Mouse (Mus musculus) liver, embryonic 15.5 days (tissue): ENCODE measurements around the gene Nxpe5. TPM values are rescaled to one million over a fixed set of nuclear protein-coding genes. Genes with fewer than 3 reads are reported as not detected.
"Not testable (repeated sequence)": the region's sequence is repeated elsewhere in the genome, so short reads cannot be mapped to it uniquely, and the experiment has no call there.

Experiments
- ATAC-seq: fragments of 200-750 bp; cut with Nextera tagmentation; 2 replicates; pipeline ENCODE4 v1.8.0; 2017; ENCODE audit warnings: moderate number of reproducible peaks, mild to moderate bottlenecking, moderate library complexity; ENCODE audit not compliant: insufficient read depth
- H3K27ac ChIP-seq: fragments of 300-500 bp; sonication (generic); replicated peaks from 2 replicates; pipeline ENCODE4 v1.5.1; 2015; ENCODE audit warnings: mild to moderate bottlenecking, inconsistent platforms
- H3K27me3 ChIP-seq: fragments of 300-500 bp; sonication (generic); 2 replicates; pipeline ENCODE4 v1.6.1; 2015; ENCODE audit warnings: mild to moderate bottlenecking, inconsistent platforms
- H3K36me3 ChIP-seq: fragments of 300-500 bp; sonication (generic); replicated peaks from 2 replicates; pipeline ENCODE4 v1.6.1; 2015; ENCODE audit warnings: moderate library complexity, mild to moderate bottlenecking, inconsistent platforms
- H3K4me1 ChIP-seq: fragments of 300-500 bp; sonication (generic); replicated peaks from 2 replicates; pipeline ENCODE4 v1.6.1; 2015; ENCODE audit warnings: inconsistent platforms
- H3K4me2 ChIP-seq: fragments of 300-500 bp; sonication (generic); 2 replicates; pipeline ENCODE4 v1.6.1; 2015; ENCODE audit warnings: moderate library complexity, mild to moderate bottlenecking, inconsistent platforms
- H3K4me3 ChIP-seq: fragments of 300-500 bp; sonication (generic); replicated peaks from 2 replicates; pipeline ENCODE4 v1.5.1; 2015; ENCODE audit warnings: mild to moderate bottlenecking, inconsistent platforms
- H3K9ac ChIP-seq: fragments of 300-500 bp; sonication (generic); 2 replicates; pipeline ENCODE4 v1.6.1; 2015; ENCODE audit warnings: moderate library complexity, mild to moderate bottlenecking, inconsistent platforms
- H3K9me3 ChIP-seq: fragments of 300-500 bp; sonication (generic); replicated peaks from 2 replicates; pipeline ENCODE4 v1.6.1; 2016; ENCODE audit warnings: inconsistent platforms
- WGBS: fragments of 180-500 bp; shearing (Covaris S2); methylation state at CpG from one replicate; pipeline ENCODE4 v1.1.7; 2015; ENCODE audit warnings: mixed read lengths; ENCODE audit not compliant: insufficient replicate concordance; 5-methylcytosine and 5-hydroxymethylcytosine counted together
- polyA plus RNA-seq: library from polyadenylated mRNA; unstranded; fragments of >200 nt; fragmentation: Nextera tagmentation; extraction: Ambion mirVana; gene quantifications from 2 replicates; pipeline ENCODE4 v1.2.1, GENCODE M21; 2015

Nxpe5 gene
- polyA plus RNA-seq, 1 experiment from 2014 or later: 0.08 TPM

DNA sequence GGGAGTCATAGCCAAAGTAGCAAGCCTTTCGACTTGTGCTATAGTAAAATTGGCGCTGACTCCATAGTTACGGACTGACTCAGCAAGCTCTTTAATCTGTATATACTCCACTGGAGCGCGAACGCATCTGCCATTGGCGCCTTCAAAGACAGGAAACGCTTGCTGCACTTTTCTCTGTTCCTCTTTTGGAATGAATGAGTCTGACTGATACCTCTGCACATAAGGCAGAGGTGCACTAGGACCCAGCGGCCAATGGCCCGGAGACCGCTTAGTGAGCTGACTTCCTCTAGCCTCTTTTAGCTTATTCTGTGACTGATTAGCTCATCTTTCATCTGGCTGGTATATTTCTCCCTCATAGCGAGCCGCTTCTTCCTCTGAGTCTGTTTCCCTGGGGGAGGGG, 9.1 kb upstream of the Nxpe5 start:
- H3K36me3 ChIP-seq, H3K9ac ChIP-seq, H3K4me1 ChIP-seq, H3K27me3 ChIP-seq, H3K4me3 ChIP-seq, H3K9me3 ChIP-seq, H3K4me2 ChIP-seq, H3K27ac ChIP-seq, ATAC-seq: not testable (repeated sequence)
- WGBS: 84% methylated on average over 13 of the region's 13 CpGs

GRCm38 (mm10) chr5:138219864-138220263, 5.8 kb upstream of the Nxpe5 start:
- H3K4me1 ChIP-seq: no peaks in the 10 kb centered on the region
- no peak overlapping the region for H3K27ac ChIP-seq
- H3K9me3 ChIP-seq: no peaks in the 10 kb centered on the region
- WGBS: 41% methylated on average over 2 of the region's 2 CpGs
- no peaks in the 10 kb centered on the region for H3K27me3 ChIP-seq
- no peak overlapping the region for H3K4me2 ChIP-seq
- no peak overlapping the region for H3K9ac ChIP-seq
- no peak for ATAC-seq
- no peaks in the 10 kb centered on the region for H3K36me3 ChIP-seq
- H3K4me3 ChIP-seq: no peak overlapping the region

GRCm38 (mm10) chr5:138222111-138222510, 3.6 kb upstream of the Nxpe5 start:
- 20% methylated on average over 4 of the region's 4 CpGs for WGBS
- Histone ChIP-seq H3K27me3 (no peaks in the 10 kb centered on the region), H3K9me3 (no peaks in the 10 kb centered on the region), H3K4me1 (no peaks in the 10 kb centered on the region), H3K4me2 (no peak overlapping the region), H3K27ac (no peak overlapping the region), H3K9ac (no peak overlapping the region), H3K4me3 (no peak overlapping the region), H3K36me3 (no peaks in the 10 kb centered on the region)
- no peak for ATAC-seq

- no peak for ATAC-seq
- no peak overlapping the region for H3K4me2 ChIP-seq
- no peaks in the 10 kb centered on the region for H3K36me3 ChIP-seq
- no peak overlapping the region for H3K4me3 ChIP-seq
- no peak overlapping the region for H3K9ac ChIP-seq
- H3K27me3 ChIP-seq: no peaks in the 10 kb centered on the region
- H3K4me1 ChIP-seq: no peaks in the 10 kb centered on the region
- H3K9me3 ChIP-seq: no peaks in the 10 kb centered on the region
- WGBS: 46% methylated on average over 3 of the region's 3 CpGs
- no peak overlapping the region for H3K27ac ChIP-seq
Observed at GRCm38 (mm10) chr5:138223287-138223686, 2.4 kb upstream of the Nxpe5 start.

DNA sequence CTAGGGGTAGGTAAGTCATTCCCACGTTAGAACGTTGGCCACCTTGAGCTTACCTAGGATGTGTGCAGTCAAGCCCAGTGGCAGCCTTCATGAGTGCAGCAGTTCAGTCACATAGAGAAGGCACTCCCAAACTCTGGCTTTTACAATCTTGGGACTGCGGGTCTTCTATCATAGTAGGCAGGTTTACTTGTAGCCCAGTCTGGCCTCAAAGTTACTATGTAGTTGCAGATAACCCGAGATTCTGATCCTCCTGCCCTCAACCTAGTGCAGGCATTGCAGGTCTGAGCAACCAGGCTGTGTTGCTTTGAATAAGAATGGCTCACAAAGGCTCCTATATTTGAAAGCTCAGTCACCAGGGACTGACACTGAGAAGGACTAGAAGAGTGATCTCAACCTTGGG, 793 bp downstream of the Nxpe5 start:
- Histone ChIP-seq H3K4me1 (no peaks in the 10 kb centered on the region), H3K4me3 (no peak overlapping the region), H3K36me3 (no peaks in the 10 kb centered on the region), H3K9ac (no peak overlapping the region), H3K27ac (no peak overlapping the region), H3K4me2 (no peak overlapping the region), H3K27me3 (no peaks in the 10 kb centered on the region), H3K9me3 (no peaks in the 10 kb centered on the region)
- WGBS: 34% methylated on average over 4 of the region's 4 CpGs
- no peak for ATAC-seq

DNA sequence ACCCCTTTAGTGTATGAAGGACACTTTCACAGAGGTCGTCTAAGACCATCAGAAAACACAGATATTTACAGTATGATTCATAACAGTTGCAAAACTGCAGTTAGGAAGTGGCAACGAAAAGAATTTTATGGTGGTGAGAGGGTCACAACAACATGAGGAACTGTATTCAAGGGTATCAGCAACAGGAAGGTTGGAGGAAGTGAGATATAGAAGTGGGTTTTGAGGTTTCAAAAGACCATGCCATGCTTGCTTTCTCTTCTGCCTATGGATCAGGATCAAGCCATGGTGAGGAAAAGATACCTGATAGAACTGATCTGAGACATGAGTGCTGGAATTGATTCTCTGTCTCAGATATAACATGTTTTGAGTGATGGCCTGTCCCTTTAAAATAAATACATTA, 1.7 kb downstream of the Nxpe5 start:
- Histone ChIP-seq H3K9ac (no peak overlapping the region), H3K4me3 (no peak overlapping the region), H3K4me2 (no peak overlapping the region), H3K27me3 (no peaks in the 10 kb centered on the region), H3K4me1 (no peaks in the 10 kb centered on the region), H3K9me3 (no peaks in the 10 kb centered on the region), H3K27ac (no peak overlapping the region), H3K36me3 (no peaks in the 10 kb centered on the region)
- no peak for ATAC-seq
- 14% methylated on average over 2 of the region's 2 CpGs for WGBS

GRCm38 (mm10) chr5:138228026-138228425, 2.3 kb downstream of the Nxpe5 start:
- WGBS: 24% methylated on average over 3 of the region's 3 CpGs

GRCm38 (mm10) chr5:138229511-138229910, 3.8 kb downstream of the Nxpe5 start:
- Histone ChIP-seq H3K4me3 (no peak overlapping the region), H3K4me2 (no peak overlapping the region), H3K9me3 (no peaks in the 10 kb centered on the region), H3K27ac (no peak overlapping the region), H3K36me3 (no peaks in the 10 kb centered on the region), H3K4me1 (no peaks in the 10 kb centered on the region), H3K27me3 (no peaks in the 10 kb centered on the region), H3K9ac (no peak overlapping the region)
- 80% methylated on average over 3 of the region's 3 CpGs for WGBS
- ATAC-seq: no peak

More at GRCm38 (mm10) chr5:138228026-138228425, 2.3 kb downstream of the Nxpe5 start:
- Histone ChIP-seq H3K4me1 (no peaks in the 10 kb centered on the region), H3K4me3 (no peak overlapping the region), H3K27me3 (no peaks in the 10 kb centered on the region), H3K36me3 (no peaks in the 10 kb centered on the region), H3K4me2 (no peak overlapping the region), H3K27ac (no peak overlapping the region), H3K9me3 (no peaks in the 10 kb centered on the region), H3K9ac (no peak overlapping the region)
- no peak for ATAC-seq

DNA sequence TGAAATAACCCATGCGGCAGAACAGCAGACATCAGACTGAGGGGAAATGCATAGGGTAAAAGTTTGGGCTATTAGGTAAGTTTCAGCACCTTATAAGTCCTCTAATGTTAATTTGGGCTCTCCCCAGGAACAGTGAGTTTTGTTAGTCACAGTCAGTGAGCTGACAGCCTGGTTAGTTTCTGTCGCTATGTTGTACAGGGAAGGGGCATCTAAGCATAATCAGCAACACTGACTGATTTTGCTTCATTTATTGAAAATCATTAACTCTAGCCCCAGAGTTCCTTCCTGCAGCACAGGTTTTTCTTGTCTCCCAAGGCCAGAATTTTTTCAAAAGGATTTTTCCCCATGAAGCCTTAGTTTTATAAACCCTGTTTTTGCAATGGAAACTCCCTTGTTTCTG, 8.1 kb downstream of the Nxpe5 start:
- Histone ChIP-seq H3K36me3 (no peaks in the 10 kb centered on the region), H3K9ac (no peak overlapping the region), H3K4me1 (no peaks in the 10 kb centered on the region), H3K4me2 (no peak overlapping the region), H3K4me3 (no peak overlapping the region), H3K9me3 (no peaks in the 10 kb centered on the region), H3K27me3 (no peaks in the 10 kb centered on the region), H3K27ac (no peak overlapping the region)
- no peak for ATAC-seq
- 84% methylated on average over 2 of the region's 2 CpGs for WGBS

- H3K27me3 ChIP-seq: no peaks in the 10 kb centered on the region
- ATAC-seq: no peak
- no peak overlapping the region for H3K4me3 ChIP-seq
- H3K36me3 ChIP-seq: no peaks in the 10 kb centered on the region
- no peaks in the 10 kb centered on the region for H3K9me3 ChIP-seq
- H3K4me1 ChIP-seq: no peaks in the 10 kb centered on the region
- no peak overlapping the region for H3K4me2 ChIP-seq
- H3K9ac ChIP-seq: no peak overlapping the region
- H3K27ac ChIP-seq: no peak overlapping the region
Observed at GRCm38 (mm10) chr5:138234224-138234623, 8.5 kb downstream of the Nxpe5 start.

DNA sequence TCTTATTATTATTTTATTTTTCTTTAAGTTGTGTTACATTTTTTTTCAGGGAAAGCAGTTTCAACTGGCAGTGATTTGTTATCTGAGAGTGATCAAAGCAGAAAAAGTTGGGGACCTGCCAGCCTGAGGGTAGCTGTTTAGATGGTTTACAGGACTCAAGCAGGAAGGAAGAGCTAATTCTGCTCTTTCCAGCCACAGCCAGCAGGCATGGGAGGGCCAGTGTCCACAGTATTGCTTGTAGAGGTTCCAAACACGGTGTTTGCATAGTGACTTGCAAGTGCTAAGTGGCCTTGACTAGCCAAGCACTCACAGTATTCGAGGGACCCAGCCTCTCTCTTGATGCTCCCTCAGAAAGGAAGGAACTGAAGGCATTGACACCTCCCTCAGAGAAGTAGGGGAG, 15.8 kb downstream of the Nxpe5 start:
- Histone ChIP-seq H3K9ac (no peak overlapping the region), H3K4me3 (no peak overlapping the region), H3K27ac (no peak overlapping the region), H3K27me3 (no peaks in the 10 kb centered on the region), H3K9me3 (no peaks in the 10 kb centered on the region), H3K4me2 (no peak overlapping the region), H3K36me3 (no peaks in the 10 kb centered on the region), H3K4me1 (no peaks in the 10 kb centered on the region)
- 6% methylated on average over 2 of the region's 2 CpGs for WGBS
- ATAC-seq: no peak

DNA sequence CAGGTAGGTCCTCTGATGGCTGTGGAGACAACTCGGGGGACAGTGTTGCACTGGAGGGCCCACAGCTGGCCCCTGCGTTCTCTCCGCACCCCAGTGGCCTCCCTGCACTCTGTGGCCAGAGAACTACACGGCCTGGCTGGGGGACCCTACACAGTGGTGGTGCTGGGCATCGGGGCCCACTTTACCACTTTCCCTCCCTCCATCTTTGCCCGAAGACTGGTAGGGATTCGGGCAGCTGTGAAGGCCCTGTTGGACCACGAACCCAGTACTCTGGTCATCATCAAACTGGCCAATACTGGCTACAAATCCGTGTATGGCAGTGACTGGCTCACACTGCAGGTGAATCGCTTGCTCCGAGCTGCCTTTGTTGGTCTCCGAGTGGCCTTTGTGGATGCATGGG, 25.4 kb downstream of the Nxpe5 start:
- H3K9me3 ChIP-seq: no peaks in the 10 kb centered on the region
- no peaks in the 10 kb centered on the region for H3K36me3 ChIP-seq
- no peaks in the 10 kb centered on the region for H3K27me3 ChIP-seq
- no peak for ATAC-seq
- 70% methylated on average over 12 of the region's 12 CpGs for WGBS
- no peak overlapping the region for H3K27ac ChIP-seq
- H3K9ac ChIP-seq: no peak overlapping the region
- no peak overlapping the region for H3K4me3 ChIP-seq
- no peak overlapping the region for H3K4me2 ChIP-seq
- peaks cover 12% of the 10 kb centered on the region for H3K4me1 ChIP-seq
